Mouse (Mus musculus) CD4-positive, CD25-positive, alpha-beta regulatory T cell (primary cell): Measurements from ENCODE around the gene Unc13b. TPM values are rescaled to one million over a fixed set of nuclear protein-coding genes. Genes with fewer than 3 reads are reported as not detected.

Experiments
- polyA plus RNA-seq: library from polyadenylated mRNA; unstranded; fragments of 100-300 nt; shearing (Covaris generic); gene quantifications from one replicate; pipeline ENCODE4 v1.2.1, GENCODE M21; 2017

Gene Unc13b
- polyA plus RNA-seq, result 0.25 TPM

DNA sequence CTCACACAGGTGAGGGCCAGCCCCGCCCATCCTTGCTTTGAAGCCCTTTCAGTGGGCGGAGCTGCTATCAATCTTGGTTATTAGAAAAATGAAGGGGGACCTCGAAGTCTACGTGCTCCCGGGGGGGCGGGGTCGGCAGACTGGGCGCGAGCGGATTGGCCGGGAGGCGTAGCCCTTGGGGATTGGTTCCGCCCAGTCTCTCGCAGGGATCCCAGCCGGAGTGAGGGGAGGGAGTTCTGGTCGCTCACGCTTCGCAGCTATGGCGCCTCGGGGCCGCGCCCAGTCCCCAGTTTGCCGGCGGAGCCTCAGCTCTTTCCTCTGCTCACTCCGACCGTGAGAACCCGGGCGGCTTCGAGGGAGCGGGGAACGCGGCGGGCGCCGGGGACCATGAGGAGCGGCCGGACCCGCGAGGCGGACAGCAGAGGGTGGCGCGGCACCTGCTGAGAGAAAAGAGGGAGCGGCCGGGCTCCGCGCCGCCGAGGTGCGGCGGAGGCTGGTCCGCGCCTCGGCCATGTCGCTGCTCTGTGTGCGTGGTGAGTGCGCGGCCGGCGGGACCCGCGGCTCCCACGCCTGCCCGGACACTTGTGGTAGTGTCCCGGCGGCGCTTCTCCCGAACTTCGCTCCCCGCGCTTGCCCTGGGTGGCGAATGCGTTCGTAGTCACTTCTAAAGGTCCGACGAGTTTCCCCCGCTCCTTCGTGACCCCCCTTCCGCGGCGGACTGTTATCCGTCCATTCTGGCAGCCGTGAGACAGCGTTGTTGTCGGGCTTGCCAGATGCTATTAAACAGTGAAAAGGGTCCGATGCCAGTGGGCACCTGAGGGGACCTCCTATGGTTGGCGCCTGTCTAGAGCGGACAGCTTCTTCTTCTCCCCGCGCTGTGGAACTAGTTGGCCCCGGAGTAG lies at the start of gene Unc13b:
Gene Unc13b, plus strand, starts transcription at position 201 of the 902 bp plus-strand sequence.

DNA sequence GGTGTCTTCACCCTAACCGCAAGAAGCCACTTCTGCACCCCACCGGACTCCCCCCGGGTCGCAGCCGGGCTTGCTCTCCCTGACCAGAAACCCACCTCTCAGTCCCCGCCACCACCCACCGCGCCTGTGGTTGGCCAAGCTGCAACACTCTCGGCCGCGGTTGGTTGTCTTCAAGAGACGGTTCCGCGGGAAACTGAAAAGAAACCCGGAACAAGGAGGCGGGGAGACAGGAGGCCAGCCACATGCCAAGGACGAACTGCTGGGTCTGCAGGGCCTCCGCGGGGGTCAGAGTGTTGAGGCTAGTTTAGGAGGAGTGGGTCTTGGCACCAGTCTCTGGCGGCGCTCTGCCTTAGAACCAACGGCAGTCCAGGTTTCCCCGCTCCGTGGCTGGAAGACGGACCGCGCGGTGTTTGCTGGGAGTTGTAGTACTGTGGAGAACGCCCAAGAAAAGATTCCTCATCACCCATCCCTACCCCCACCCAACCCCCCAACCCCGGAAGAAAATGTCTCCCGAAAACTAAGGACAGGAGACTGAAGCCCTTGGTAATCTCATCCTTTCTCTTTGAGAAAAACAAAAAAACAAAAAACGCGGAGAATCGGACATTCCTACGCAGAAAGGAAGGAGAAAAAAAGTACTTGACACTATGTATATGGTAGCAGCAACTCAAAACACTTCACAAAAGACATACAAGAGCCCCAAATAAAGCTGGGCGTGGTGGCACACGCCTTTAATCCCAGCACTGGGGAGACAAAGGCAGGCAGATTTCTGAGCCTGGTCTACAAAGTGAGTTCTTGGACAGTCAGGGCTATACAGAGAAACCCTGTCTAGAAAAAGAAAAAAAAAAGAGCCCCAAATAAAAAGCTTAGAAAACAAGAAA lies 48.4 kb upstream of the Unc13b start, which contains the start of gene Fancg:
Gene Fancg, minus strand, starts transcription at position 346 of the 878 bp plus-strand sequence.

DNA sequence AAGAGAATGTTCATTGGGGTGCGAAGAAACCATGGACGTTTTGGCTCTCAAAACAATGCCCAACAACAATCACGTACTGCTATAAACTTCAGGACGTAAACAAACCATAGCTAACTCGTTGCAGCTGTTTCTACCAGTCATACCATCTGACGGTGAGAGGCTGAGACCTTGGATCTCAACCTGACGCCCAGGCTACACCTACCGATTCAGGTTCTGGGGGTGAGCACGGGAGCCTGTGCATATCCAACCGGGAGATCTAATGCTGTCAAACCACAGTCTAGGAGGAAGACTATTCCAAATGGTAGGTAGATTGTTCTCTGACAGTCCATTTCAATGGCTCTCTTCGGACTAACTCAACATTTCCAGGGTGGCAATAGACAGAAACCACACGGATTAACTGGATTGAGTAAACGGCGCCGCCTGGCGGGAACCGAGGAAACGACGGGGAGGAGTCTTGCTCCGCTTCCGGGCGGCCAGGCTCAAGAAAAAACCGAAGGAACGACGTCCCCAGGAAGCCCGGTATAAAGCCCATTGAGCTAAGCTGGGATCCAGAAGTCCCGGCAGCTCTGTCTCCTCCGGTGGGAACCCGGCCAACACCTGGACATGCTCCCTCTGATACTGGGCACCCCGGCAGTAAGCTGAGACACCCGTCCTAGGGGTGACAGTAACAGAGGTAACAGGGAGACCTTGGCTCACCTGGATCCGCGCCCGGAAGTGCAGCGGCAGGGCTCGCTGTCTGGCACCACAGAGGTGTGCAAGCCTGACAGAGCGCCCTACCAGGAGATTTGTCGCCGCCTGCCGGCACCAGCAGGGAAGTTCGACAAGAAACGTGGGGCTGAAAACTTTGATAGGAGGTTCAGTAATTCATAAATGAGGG lies 33.4 kb upstream of the Unc13b start, which contains the start of gene Pigo:
Gene Pigo, minus strand, starts transcription at position 736 of the 877 bp plus-strand sequence.

DNA sequence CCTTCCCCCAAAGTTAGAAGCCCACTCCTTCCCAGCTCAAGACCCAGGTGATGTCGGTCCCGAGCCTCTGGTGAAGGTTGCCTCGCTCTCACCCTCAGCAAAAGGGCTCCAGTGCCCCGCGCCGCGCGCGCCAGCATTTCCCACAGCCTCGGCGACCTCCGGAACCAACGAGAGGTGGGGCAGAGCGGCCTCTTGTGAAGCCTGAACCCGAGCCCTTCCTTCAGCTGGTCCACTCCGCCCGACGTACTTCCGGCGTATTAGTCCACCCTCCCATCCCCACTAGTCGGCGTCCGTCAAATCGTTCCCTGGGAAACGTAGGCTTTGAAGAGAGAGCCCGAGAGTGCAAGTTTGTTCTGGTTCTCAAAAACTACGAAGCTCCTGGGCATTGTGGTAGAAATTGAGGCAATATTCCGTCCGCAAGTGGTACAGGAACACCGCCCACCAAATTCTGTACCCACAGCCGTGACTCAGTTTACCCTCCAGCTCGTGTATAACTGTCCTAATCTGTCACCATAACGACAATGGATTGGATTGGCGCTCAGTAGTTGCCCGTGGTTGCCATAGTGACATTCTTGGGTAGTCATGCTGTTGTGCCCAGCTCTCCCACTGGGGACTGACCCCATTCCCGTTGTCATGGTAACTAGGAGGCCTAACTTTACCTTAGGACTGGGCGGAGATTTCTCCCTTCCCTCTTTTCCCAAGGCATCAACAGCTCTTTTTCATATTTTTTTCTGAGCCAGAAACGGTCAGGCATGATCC lies 27.3 kb upstream of the Unc13b start, which contains the start of gene Stoml2:
Gene Stoml2, minus strand, starts transcription at position 474 of the 759 bp plus-strand sequence.

GRCm38 (mm10) chr4:43045659-43046302 lies 13.0 kb upstream of the Unc13b start, which contains the start of gene Fam214b:
Gene Fam214b, minus strand, starts transcription at chr4:43046220.

GRCm38 (mm10) chr4:43266623-43267322 lies 208.0 kb downstream of the Unc13b start, which contains the start of gene Atp8b5:
Gene Atp8b5, plus strand, starts transcription at chr4:43267159.

Other genes with a start within 250 kb of the Unc13b start
- gene Fam205a1, start 205.1 kb upstream of the Unc13b start, polyA plus RNA-seq, result not detected
- not detected for gene Gm12394, start 202.2 kb upstream of the Unc13b start, polyA plus RNA-seq
- gene Fam205c, start 184.7 kb upstream of the Unc13b start, polyA plus RNA-seq, result not detected
- gene Phf24, start 142.3 kb upstream of the Unc13b start, polyA plus RNA-seq, result not detected
- 14.3 TPM for gene Dnajb5, start 109.1 kb upstream of the Unc13b start, polyA plus RNA-seq
- 0.25 TPM for gene 1700022I11Rik, start 89.3 kb upstream of the Unc13b start, polyA plus RNA-seq
- gene Vcp, start 58.4 kb upstream of the Unc13b start, polyA plus RNA-seq, result 363 TPM
- 27.6 TPM for gene Fancg, start 48.4 kb upstream of the Unc13b start, polyA plus RNA-seq
- gene Pigo, start 33.1 kb upstream of the Unc13b start, polyA plus RNA-seq, result 44.8 TPM
- gene Stoml2, start 27.2 kb upstream of the Unc13b start, polyA plus RNA-seq, result 175 TPM
- gene Fam214b, start 12.7 kb upstream of the Unc13b start, polyA plus RNA-seq, result 7.1 TPM
- not detected for gene Atp8b5, start 208.2 kb downstream of the Unc13b start, polyA plus RNA-seq